Mouse (Mus musculus): ENCODE measurements around the gene Olfr884. TPM values are rescaled to one million over a fixed set of nuclear protein-coding genes. Genes with fewer than 3 reads are reported as not detected.

Olfr884 gene
- not detected in 2 replicates for polyA plus RNA-seq (2014; fragmentation: Nextera tagmentation; extraction: Ambion mirVana)

DNA sequence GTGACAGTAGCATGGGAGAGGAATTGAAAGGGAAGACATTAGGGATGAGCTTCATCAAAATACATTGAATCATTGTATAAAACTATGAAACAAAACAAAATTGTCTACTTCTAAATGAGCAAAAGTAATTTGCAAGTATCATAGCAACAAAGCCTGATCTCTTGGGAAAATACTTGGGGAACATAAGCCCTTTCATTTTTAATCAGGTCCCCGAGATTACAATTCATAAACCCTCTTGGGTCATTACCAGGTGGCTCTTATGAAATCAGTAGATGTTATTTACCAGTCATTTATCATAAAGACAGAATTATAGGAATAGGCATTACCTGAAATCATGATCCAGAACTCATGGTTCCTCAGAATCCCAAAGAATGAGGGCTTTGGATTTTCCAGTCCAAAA lies at the start of gene Olfr884:
Gene Olfr884, plus strand, starts transcription at position 301 of the 400 bp plus-strand sequence.
- Histone ChIP-seq H3K4me1 (replicated peaks; ENCODE audit: control insufficient read depth, insufficient read depth, low read length) (no peaks in the 10 kb centered on the region), H3K9me3 (ENCODE audit: control insufficient read depth, low read length) (no peaks in the 10 kb centered on the region), H3K4me3 (ENCODE audit: low read depth, low read length) (no peak within 1 kb of the TSS), H3K9ac (ENCODE audit: low read length) (no peak within 1 kb of the TSS), H3K27ac (ENCODE audit: low read depth, low read length) (no peak within 1 kb of the TSS), H3K27me3 (ENCODE audit: control insufficient read depth, insufficient read depth, low read length) (no peaks in the 10 kb centered on the region), H3K4me2 (ENCODE audit: low read depth, low read length, severe bottlenecking) (no peak within 1 kb of the TSS), H3K36me3 (ENCODE audit: control insufficient read depth, insufficient read depth, low read length) (no peaks in the 10 kb centered on the region)
- DNase-seq (ENCODE audit: low spot score) (no peak), ATAC-seq (replicated peaks; ENCODE audit: low FRiP score) (no peak)
- WGBS, result 78% methylated on average over 1 of the region's 1 CpGs

DNA sequence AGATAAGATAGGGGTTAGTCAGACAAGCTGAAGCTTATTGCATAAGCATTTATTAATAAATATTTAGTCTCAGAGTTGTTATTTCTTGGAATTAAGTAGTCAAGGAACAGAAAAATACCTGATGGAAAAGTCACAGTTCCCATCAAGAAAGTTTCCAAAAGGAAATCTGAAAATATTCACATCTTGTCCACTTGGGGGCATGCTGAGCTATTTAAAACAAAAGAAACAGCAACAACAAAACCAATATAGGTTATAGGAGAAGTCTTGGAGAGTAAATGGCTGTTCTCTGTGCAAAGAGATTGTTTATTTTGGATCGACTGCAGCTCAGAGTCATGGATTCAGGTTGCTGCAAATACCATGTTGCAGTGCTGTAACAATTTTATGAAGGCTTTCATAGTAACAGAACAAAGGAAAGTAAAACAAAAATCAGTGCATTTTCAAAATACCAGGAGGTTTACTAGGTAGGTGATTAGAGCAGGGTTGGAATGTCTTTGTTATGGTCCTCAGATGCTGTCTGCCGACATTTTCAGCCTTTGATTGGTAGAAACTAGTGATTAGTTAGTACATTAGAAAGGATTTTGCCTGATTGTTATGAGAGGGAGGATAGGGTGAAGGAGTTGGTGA lies 47.7 kb upstream of the Olfr884 start:
- no peak for DNase-seq (ENCODE audit: low spot score)
- Histone ChIP-seq H3K4me1 (replicated peaks; ENCODE audit: control insufficient read depth, insufficient read depth, low read length) (no peaks in the 10 kb centered on the region), H3K9me3 (ENCODE audit: control insufficient read depth, low read length) (no peaks in the 10 kb centered on the region), H3K4me2 (ENCODE audit: low read depth, low read length, severe bottlenecking) (no peak overlapping the region), H3K9ac (ENCODE audit: low read length) (no peak overlapping the region), H3K27ac (ENCODE audit: low read depth, low read length) (no peak overlapping the region), H3K27me3 (ENCODE audit: control insufficient read depth, insufficient read depth, low read length) (no peaks in the 10 kb centered on the region), H3K4me3 (ENCODE audit: low read depth, low read length) (no peak overlapping the region), H3K36me3 (ENCODE audit: control insufficient read depth, insufficient read depth, low read length) (no peaks in the 10 kb centered on the region)
- 56% methylated on average over 2 of the region's 2 CpGs for WGBS
- no peak for ATAC-seq (replicated peaks; ENCODE audit: low FRiP score)

- WGBS, result 58% methylated on average over 1 of the region's 1 CpGs
- Histone ChIP-seq H3K27me3 (ENCODE audit: control insufficient read depth, insufficient read depth, low read length) (no peaks in the 10 kb centered on the region), H3K4me1 (replicated peaks; ENCODE audit: control insufficient read depth, insufficient read depth, low read length) (no peaks in the 10 kb centered on the region), H3K9ac (ENCODE audit: low read length) (no peak overlapping the region), H3K4me3 (ENCODE audit: low read depth, low read length) (no peak overlapping the region), H3K36me3 (ENCODE audit: control insufficient read depth, insufficient read depth, low read length) (no peaks in the 10 kb centered on the region), H3K9me3 (ENCODE audit: control insufficient read depth, low read length) (no peaks in the 10 kb centered on the region), H3K27ac (ENCODE audit: low read depth, low read length) (no peak overlapping the region), H3K4me2 (ENCODE audit: low read depth, low read length, severe bottlenecking) (no peak overlapping the region)
- ATAC-seq (replicated peaks; ENCODE audit: low FRiP score), result no peak
- DNase-seq (ENCODE audit: low spot score), result no peak
Measured at GRCm38 (mm10) chr9:38000021-38000420, 46.3 kb upstream of the Olfr884 start.

DNA sequence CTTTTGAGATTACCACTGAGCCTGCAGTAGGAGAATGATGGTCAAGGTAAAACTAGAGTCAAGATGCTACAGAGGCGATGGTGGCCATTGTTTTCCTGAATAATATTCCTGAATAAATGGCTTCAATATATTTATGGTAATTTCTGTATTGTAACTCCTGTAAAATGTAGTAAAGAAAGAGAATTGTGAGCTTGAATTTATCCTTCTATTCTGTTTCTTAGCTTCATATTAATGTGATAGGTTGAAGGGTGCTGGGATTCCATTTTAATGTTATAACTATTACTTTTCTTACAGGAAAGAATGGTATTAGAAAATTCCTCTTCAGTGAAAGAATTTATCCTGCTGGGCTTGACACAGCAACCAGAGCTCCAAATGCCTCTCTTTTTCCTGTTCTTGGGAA lies 20.8 kb upstream of the Olfr884 start, which contains the start of gene Olfr883:
Gene Olfr883, plus strand, starts transcription at position 301 of the 400 bp plus-strand sequence.
- no peak within 1 kb of the TSS for H3K27ac ChIP-seq (ENCODE audit: low read depth, low read length)
- H3K36me3 ChIP-seq (ENCODE audit: control insufficient read depth, insufficient read depth, low read length), result no peaks in the 10 kb centered on the region
- H3K4me2 ChIP-seq (ENCODE audit: low read depth, low read length, severe bottlenecking), result no peak within 1 kb of the TSS
- DNase-seq (ENCODE audit: low spot score) (no peak), ATAC-seq (replicated peaks; ENCODE audit: low FRiP score) (no peak)
- H3K9ac ChIP-seq (ENCODE audit: low read length), result no peak within 1 kb of the TSS
- no peaks in the 10 kb centered on the region for H3K9me3 ChIP-seq (ENCODE audit: control insufficient read depth, low read length)
- no peak within 1 kb of the TSS for H3K4me3 ChIP-seq (ENCODE audit: low read depth, low read length)
- no peaks in the 10 kb centered on the region for H3K27me3 ChIP-seq (ENCODE audit: control insufficient read depth, insufficient read depth, low read length)
- 80% methylated on average over 1 of the region's 1 CpGs for whole genome bisulfite sequencing
- H3K4me1 ChIP-seq (replicated peaks; ENCODE audit: control insufficient read depth, insufficient read depth, low read length), result no peaks in the 10 kb centered on the region

GRCm38 (mm10) chr9:38061022-38061421 lies 14.7 kb downstream of the Olfr884 start, which contains the start of gene Olfr885:
Gene Olfr885, plus strand, starts transcription at chr9:38061322.
- no peaks in the 10 kb centered on the region for H3K4me1 ChIP-seq (replicated peaks; ENCODE audit: control insufficient read depth, insufficient read depth, low read length)
- no peak within 1 kb of the TSS for H3K27ac ChIP-seq (ENCODE audit: low read depth, low read length)
- H3K27me3 ChIP-seq (ENCODE audit: control insufficient read depth, insufficient read depth, low read length), result no peaks in the 10 kb centered on the region
- no peak for DNase-seq (ENCODE audit: low spot score)
- H3K9me3 ChIP-seq (ENCODE audit: control insufficient read depth, low read length), result no peaks in the 10 kb centered on the region
- no peak within 1 kb of the TSS for H3K4me3 ChIP-seq (ENCODE audit: low read depth, low read length)
- WGBS, result 95% methylated on average over 3 of the region's 3 CpGs
- no peak within 1 kb of the TSS for H3K4me2 ChIP-seq (ENCODE audit: low read depth, low read length, severe bottlenecking)
- H3K36me3 ChIP-seq (ENCODE audit: control insufficient read depth, insufficient read depth, low read length), result no peaks in the 10 kb centered on the region
- no peak within 1 kb of the TSS for H3K9ac ChIP-seq (ENCODE audit: low read length)
- ATAC-seq (replicated peaks; ENCODE audit: low FRiP score), result no peak

DNA sequence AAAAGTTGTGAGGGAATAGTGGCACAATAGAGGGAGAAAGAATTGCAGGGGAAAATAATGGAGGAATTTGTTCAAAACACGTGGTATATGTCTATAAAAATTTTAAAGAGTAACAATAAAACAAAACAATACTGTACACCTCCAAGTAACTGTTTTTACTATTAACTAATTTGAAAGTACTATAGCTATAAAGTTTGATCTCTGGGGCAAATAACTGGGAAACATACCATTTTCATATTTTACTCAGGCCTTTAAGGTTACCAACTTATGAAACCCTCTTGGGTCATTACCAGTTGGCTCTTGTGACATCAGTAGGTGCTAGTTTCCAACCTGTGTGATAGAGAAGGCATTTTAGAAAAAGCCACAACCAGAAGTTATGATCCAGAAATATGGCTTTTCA lies 37.4 kb downstream of the Olfr884 start, which contains the start of gene Olfr887:
Gene Olfr887, plus strand, starts transcription at position 301 of the 400 bp plus-strand sequence.
- no peak within 1 kb of the TSS for H3K4me2 ChIP-seq (ENCODE audit: low read depth, low read length, severe bottlenecking)
- H3K27me3 ChIP-seq (ENCODE audit: control insufficient read depth, insufficient read depth, low read length), result no peaks in the 10 kb centered on the region
- H3K4me3 ChIP-seq (ENCODE audit: low read depth, low read length), result no peak within 1 kb of the TSS
- 91% methylated on average over 1 of the region's 1 CpGs for WGBS
- H3K36me3 ChIP-seq (ENCODE audit: control insufficient read depth, insufficient read depth, low read length), result no peaks in the 10 kb centered on the region
- no peak within 1 kb of the TSS for H3K27ac ChIP-seq (ENCODE audit: low read depth, low read length)
- no peak within 1 kb of the TSS for H3K9ac ChIP-seq (ENCODE audit: low read length)
- ATAC-seq (replicated peaks; ENCODE audit: low FRiP score), result no peak
- no peak for DNase-seq (ENCODE audit: low spot score)
- no peaks in the 10 kb centered on the region for H3K4me1 ChIP-seq (replicated peaks; ENCODE audit: control insufficient read depth, insufficient read depth, low read length)
- H3K9me3 ChIP-seq (ENCODE audit: control insufficient read depth, low read length), result no peaks in the 10 kb centered on the region

Other genes with a start within 250 kb of the Olfr884 start
- gene Olfr876, start 243.5 kb upstream of the Olfr884 start, polyA plus RNA-seq (2014; fragmentation: Nextera tagmentation; extraction: Ambion mirVana), result not detected in 2 replicates
- 0.12 TPM in 1 of 2 replicates, not detected in the other for gene Olfr877, start 192.3 kb upstream of the Olfr884 start, polyA plus RNA-seq (2014; fragmentation: Nextera tagmentation; extraction: Ambion mirVana)
- gene Olfr145, start 149.8 kb upstream of the Olfr884 start, polyA plus RNA-seq (2014; fragmentation: Nextera tagmentation; extraction: Ambion mirVana), result not detected in 2 replicates
- gene Olfr878, start 128.7 kb upstream of the Olfr884 start, polyA plus RNA-seq (2014; fragmentation: Nextera tagmentation; extraction: Ambion mirVana), result not detected in 2 replicates
- not detected in 2 replicates for gene Olfr881, start 54.7 kb upstream of the Olfr884 start, polyA plus RNA-seq (2014; fragmentation: Nextera tagmentation; extraction: Ambion mirVana)
- not detected in 2 replicates for gene Olfr883, start 20.7 kb upstream of the Olfr884 start, polyA plus RNA-seq (2014; fragmentation: Nextera tagmentation; extraction: Ambion mirVana)
- gene Olfr885, start 14.8 kb downstream of the Olfr884 start, polyA plus RNA-seq (2014; fragmentation: Nextera tagmentation; extraction: Ambion mirVana), result not detected in 2 replicates
- gene Olfr887, start 37.5 kb downstream of the Olfr884 start, polyA plus RNA-seq (2014; fragmentation: Nextera tagmentation; extraction: Ambion mirVana), result not detected in 2 replicates
- not detected in 2 replicates for gene Olfr888, start 61.6 kb downstream of the Olfr884 start, polyA plus RNA-seq (2014; fragmentation: Nextera tagmentation; extraction: Ambion mirVana)
- 0.11 and 0.12 TPM in 2 replicates for gene Olfr889, start 68.6 kb downstream of the Olfr884 start, polyA plus RNA-seq (2014; fragmentation: Nextera tagmentation; extraction: Ambion mirVana)
- not detected in 2 replicates for gene Olfr890, start 96.0 kb downstream of the Olfr884 start, polyA plus RNA-seq (2014; fragmentation: Nextera tagmentation; extraction: Ambion mirVana)
- not detected in 2 replicates for gene Olfr891, start 134.3 kb downstream of the Olfr884 start, polyA plus RNA-seq (2014; fragmentation: Nextera tagmentation; extraction: Ambion mirVana)
- gene Olfr893, start 161.8 kb downstream of the Olfr884 start, polyA plus RNA-seq (2014; fragmentation: Nextera tagmentation; extraction: Ambion mirVana), result not detected in 2 replicates
- gene Olfr894, start 171.5 kb downstream of the Olfr884 start, polyA plus RNA-seq (2014; fragmentation: Nextera tagmentation; extraction: Ambion mirVana), result not detected in 2 replicates
- gene Olfr143, start 206.2 kb downstream of the Olfr884 start, polyA plus RNA-seq (2014; fragmentation: Nextera tagmentation; extraction: Ambion mirVana), result not detected in 2 replicates
- gene Olfr895, start 221.3 kb downstream of the Olfr884 start, polyA plus RNA-seq (2014; fragmentation: Nextera tagmentation; extraction: Ambion mirVana), result not detected in 2 replicates
- gene Olfr896-ps1, start 244.6 kb downstream of the Olfr884 start, polyA plus RNA-seq (2014; fragmentation: Nextera tagmentation; extraction: Ambion mirVana), result not detected in 2 replicates

All from forebrain, embryonic 11.5 days (tissue).